Mouse (Mus musculus) left cerebral cortex, postnatal 36 days (tissue): Measurements from ENCODE around the gene Tiam1. TPM values are rescaled to one million over a fixed set of nuclear protein-coding genes. Genes with fewer than 3 reads are reported as not detected.

ENCODE experiments used
- DNase-seq, 2 experiments: peaks; one replicate each; pipeline ENCODE4 v3.0.0; 2021 to 2022; ENCODE audit warnings: low spot score in 2 of 2, mixed read lengths in 1 of 2
- intact Hi-C: fragments of 180-260 bp; cut with DNase I; formaldehyde crosslinking; loops from one replicate; pipeline ENCODE4 v1.15.1; 2025
- total RNA-seq, 2 experiments: library from RNA; stranded (reverse); gene quantifications; 2 replicates each; pipeline ENCODE4 v1.2.3; 2021

The Tiam1 gene
- total RNA-seq, 2 experiments from 2014 or later = 96.9 to 124 TPM

DNA sequence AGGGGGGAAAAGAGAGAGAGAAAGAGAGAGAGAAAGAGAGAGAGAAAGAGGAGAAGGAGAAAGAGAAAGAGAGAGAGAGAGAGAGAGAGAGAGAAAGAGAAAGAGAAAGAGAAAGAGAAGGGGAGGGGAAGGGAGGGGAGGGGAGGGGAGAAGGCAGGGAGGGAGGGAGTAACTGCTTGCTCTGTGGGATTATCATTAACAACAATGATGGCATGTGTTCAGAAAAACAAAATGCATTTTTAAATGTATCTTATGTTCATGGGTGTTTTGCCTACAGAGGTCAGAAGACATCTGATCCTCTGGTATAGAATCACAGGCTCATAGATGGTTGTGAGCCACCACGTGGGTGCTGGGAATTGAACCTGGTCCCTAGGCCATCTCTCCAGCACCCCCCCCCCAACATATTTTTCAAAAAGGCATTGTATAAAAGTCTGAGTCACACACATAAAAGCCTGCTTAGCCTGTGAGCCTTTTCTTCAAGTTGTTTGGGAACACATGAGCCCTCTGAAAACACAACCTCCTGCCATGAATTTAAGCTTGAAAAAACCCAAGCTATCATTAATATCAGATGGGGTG is 237.8 kb downstream of the Tiam1 start:
- DNase-seq = no peak
- intact Hi-C loops = no loop called here

DNA sequence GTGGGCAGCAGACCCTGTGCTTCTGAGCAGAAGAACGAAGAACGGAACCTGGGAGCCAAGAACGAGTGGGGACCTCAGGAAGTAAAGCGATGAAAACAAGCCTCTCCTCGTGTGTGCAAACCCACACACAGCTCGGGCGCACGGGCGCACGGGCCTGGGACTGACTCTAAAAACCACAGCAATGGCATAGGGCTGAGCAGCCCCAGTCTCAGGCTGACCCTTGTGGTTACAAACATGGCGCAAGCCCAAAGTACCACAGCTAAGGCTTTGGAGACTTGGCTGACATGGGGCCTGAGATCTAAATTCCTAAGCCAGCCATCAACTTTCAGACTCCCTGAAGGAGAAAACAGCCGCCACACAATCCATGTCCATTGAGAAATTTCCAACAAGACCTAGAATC is 239.4 kb downstream of the Tiam1 start:
- intact Hi-C loops = no loop called here
- no peak for DNase-seq

DNA sequence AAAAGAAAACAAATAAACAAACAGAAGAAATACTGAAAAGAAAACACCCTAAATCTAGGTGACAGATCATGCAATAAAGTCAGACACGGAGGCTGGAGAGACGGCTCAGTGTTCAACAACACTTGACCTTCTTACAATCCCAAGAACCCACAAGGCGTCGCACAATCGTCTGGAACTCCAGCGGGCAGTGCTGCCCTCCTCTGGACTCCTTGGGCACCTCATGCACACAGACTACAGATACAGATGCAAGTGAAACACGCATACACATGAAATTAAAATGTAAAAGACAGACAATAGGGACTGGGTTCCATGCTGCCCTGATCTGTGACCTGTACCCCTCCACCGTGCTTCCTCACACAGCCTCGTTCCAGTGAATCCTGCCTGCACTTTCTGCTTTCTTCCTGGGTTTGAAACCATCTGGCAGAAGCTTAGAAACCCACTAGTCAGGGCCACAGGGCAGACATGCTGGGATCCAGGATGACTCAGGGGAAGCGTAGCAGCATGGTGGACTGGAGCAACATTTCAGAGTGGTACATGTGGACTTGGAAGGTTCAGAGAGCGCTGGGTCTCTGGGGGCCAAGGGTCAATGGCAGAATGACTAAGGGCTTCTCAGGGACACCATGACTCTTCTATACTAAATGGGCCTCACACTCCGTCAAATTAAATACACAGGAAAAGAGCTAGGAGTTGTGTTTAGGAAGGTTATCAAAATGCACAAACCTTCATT is 240.8 kb downstream of the Tiam1 start:
- intact Hi-C loops = no loop called here

DNA sequence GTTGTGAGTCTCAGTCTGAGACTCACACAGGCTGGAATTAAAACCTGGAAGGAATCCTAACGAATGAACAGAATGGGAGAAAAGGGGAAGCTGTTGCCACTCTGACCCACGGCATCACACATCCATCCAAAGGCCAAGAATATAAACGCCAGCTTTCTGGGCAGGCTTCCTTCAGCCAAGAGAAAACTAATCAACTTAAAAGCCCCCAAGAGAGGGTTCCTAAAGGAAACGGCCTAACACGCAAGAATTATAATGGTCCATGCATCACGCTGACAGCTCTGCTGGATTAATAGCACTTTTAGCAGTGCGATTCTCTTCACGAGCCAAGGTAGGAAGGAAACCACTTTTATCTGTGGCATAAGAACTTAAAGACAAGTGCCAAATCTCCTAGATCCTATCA is 242.9 kb downstream of the Tiam1 start:
- intact Hi-C loops = no loop called here
- DNase-seq = no peak

More for the DNA sequence above, 240.8 kb downstream of the Tiam1 start:
- DNase-seq = no peak

DNA sequence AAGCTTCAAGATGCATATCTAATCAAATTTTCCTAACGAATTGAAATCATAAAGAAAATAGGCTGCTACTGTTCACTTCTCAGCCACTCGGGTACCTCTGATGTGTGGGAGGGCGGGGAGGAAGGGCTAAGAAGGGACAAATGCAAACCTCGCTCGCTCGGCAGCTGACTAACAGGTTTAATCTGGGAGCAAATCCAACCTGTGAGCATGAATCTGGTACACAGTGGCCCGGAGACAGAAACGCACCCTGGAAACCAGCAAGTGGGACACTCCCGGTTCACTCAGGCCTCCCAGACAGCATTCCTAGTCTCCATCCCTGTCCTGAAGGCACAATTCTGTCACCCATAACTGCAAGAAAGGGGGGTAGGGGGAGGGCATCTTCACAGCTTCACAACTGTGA is 244.4 kb downstream of the Tiam1 start:
- intact Hi-C loops = no loop called here
- DNase-seq = peak in 1 of 2 experiments; percentile 62

DNA sequence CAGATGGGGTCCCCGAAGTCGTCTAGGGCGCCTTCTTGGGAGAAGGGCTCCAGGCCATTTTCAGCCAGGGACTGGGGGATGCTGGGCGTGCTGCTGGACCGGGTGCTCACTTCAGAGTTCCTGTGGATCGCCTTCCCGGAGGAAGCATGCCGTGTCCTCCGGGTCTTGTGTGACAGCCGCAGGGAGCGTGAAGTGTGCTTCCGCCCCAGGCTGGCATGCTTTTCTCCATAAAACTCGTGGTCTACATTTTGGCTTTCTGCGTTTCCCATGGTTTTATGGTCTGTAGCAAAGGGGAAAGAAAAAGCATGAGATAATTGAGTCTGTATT is 245.3 kb downstream of the Tiam1 start:
- intact Hi-C loops = no loop called here
- DNase-seq = no peak

DNA sequence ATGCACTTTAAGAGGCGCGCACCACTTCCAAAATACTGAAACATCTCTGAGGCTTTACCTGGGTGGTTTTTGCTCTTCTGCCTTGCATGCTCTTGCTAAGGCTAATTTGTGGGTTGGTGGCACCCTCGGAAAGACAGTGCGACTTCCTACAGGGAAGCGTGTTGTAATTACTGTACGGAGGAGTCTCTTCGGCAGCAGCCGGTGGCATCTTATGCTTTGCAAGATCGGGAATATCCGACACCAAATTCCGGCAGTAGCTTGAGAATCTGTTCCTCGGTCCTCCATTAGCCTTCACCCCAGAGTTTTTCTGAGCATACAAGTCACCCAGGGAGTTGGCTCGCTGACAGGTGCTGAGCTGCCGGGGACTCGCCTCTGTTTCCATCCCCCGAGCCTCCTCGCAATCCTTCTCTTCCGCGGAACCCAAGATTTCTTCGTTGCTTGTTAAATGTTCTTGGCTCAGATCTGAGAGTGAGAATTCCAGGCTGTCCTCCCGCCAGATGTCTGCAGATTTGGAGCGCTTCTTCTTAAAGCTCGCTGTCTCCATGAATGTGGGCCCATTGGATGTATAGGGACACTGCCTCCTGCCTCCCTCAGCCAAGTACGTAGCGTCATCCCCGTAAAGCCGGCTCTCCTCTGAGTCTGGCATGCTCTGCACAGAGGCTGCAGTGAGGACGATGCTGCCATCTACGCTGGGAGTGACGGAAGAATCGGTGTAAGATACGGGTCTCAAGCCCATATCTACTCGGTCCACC is 245.8 kb downstream of the Tiam1 start:
- DNase-seq = peak; percentile 79 to 85
- intact Hi-C loops = no loop called here

DNA sequence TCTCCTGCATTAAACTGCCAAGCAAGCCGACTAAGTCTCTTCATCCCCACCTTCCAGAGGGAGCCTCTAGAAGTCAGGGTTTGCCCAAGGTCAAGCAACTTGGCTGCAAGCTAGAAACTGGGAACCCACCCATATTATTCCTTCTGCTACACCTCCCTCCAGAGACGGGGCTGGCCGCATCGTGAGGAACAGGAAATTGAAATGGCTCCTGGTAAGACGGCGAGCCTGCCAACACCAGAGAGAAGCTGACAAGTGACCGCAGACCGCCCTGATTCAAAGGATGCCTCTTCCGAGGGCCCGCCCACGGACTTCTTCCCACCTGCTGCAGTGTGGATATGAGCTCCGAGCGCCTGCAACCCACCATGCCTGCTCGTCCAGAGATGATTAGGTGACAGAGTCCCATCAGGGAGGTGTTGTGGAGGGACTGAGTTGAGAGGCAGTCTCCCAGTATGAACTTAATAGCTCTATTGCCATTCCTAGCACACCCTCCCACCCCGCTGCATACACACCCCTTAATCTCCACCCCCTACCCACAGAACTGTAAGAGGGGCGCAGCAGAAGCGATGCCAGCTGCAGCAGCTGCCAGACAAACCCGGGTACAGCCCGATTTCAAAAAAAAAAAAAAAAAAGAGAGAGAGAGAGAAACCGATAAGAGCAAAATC is 246.6 kb downstream of the Tiam1 start:
- DNase-seq = peak in 1 of 2 experiments; percentile 47
- intact Hi-C loops = no loop called here

DNA sequence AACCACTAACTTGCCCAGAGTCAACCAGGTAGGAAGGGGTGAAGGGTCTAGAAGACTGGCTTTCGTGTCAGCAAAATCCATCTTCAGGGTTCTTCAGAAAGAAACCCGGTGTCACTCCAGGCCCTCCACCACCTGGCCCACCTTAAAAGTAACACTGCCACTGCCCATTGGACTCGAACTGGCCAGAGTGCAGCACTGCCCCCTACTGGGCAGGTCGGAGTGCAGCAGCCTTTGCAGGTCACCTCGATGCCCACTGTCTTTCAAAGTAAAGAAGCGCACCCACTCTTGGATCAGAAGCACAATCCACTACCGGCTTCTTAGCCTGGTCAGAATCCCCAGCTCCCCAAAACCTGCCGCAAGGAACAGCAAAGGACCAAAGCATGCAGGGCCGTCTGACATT is 247.2 kb downstream of the Tiam1 start:
- intact Hi-C loops = no loop called here
- peak in 1 of 2 experiments; percentile 37 for DNase-seq

DNA sequence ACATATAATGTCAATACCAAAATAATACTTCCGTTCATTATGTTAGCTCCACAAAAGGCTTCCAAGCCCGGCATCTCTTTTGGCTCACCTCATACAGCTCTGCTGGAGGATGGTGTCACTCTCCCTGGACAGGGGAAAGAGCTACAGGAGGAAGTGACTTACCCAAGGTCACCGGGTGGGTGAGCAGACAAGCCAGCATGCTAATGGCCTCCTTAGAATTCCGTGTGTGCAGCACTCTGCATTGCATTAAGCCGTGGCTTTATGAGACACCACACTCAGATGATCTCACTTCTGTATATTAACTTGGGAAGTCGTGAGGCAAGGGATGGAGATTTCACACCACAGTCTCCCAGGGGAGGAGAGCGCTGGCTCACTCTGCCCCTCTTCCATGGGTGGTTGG is 248.3 kb downstream of the Tiam1 start:
- DNase-seq = no peak
- intact Hi-C loops = loop anchor here (2.0 kb wide), 1 partner anchor 14 kb away; no protein-coding TSS in a partner anchor

DNA sequence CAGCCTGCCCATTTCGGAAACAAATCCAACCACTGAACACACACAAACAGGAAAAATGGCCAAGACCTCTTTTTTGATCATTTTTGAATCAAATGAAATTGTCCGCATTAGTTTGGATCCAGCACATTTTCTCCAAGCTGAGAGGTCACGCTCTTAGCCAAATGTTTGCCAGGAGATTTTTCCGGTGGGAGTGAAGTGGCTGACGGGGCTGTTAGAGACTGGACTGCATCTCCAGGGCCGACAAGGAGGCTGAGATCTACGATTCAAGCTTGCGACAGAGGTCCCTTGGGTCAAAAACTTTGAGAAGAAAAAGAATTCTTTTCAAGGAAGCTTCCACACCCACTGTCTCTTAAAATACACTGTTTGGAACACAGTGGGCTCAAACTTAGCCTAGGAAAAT is 248.8 kb downstream of the Tiam1 start:
- intact Hi-C loops = loop anchor here (2.0 kb wide), 1 partner anchor 14 kb away; no protein-coding TSS in a partner anchor
- DNase-seq = no peak

DNA sequence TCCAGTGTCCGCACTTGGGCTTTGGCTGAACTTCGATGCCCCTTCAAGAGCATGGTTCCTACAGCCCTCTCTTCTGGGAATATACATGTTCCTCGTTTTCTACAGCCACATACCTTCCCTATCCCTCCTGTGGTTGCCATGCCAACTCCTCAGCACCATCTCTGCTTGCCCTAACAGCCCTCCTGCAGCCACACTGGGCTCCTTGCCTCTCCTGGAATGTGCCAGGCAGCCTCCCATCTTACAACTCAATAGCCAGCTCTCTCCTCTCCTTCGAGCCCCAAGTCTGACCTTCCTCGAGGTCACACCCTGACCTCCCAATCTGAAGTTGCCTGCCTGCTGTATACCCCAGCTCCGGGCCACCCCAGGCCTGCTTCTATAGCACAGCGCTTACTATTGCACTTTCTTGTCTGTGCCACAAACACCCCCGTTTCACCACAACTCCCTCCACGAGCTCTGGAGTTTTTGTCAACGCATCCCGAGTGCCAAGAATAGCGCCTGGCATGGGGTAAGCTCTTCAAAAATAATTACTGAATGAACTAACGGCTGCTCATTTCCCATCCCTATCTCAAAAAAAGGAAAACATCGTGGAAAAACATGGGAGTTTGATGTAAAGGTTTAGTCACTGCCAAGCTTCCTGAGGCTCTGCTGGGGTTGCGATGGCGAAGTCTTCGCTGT is 252.9 kb downstream of the Tiam1 start:
- DNase-seq = peak in 1 of 2 experiments; percentile 51

DNA sequence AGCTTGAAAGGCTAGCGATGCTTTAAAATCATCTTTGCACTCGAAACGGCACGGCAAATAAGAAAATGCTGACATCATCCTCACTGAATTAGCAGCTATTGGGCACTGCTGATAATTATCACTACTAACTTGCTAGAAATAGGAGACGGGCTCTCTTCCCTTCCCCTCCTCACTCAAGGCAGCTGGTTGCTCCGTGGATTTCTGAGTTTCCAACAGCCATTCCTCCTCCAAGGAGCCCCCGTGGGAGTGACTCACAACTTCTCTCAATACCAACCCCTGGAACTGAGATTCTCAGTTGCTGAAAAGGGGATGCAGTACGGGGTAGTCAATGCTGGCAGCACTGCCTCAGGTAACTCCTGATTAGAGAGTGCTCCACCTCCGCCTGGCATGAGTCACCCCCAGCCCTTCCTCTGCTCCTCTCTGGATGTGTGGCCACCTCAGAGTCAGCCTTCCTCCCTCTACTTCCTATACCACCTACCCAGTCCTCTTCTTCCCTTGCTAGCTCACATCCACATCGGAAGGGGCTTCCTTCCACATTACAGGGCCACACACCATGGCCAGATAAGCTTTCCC is 253.6 kb downstream of the Tiam1 start:
- intact Hi-C loops = no loop called here
- no peak for DNase-seq

More for the DNA sequence above, 252.9 kb downstream of the Tiam1 start:
- intact Hi-C loops = no loop called here

DNA sequence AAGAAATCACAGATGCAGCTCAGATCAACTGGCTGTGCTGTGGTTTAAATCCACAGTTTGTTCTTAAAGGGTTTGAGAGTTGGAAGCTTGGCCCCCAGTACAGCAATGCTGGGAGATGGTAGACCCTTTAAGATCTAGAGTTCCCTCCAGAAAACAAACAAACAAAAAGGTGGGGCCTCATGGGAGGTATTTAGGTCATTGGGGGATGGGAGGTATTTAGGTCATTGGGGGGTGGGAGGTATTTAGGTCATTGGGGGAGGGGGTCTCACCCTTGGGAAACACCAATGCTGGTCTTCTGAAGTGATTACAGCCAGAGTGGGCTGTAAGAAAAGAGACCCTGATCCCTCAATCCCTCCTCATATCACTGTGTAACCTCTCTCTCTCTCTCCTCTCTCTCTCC is 257.0 kb downstream of the Tiam1 start:
- intact Hi-C loops = no loop called here

DNA sequence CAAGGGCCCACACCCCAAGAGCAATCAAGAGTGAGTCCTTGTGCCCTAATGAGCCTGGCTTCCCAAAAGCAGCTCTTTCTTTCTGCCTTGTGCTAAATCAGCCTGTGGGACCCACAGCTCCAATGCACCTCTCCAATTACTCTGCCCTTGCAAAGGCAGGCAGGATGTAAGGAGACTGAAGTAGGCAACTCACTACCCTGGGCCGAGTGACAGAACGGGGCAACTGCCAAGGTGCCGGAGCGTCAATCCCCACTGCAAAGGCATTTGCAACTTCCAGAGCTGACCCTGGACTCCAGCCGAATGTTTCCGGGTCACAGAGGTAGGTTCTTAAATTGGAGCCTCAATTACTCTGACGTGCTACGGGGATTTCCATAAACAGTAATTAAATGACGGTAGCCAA is 257.9 kb downstream of the Tiam1 start:
- DNase-seq = no peak
- intact Hi-C loops = no loop called here

More for the DNA sequence above, 257.0 kb downstream of the Tiam1 start:
- DNase-seq = no peak

DNA sequence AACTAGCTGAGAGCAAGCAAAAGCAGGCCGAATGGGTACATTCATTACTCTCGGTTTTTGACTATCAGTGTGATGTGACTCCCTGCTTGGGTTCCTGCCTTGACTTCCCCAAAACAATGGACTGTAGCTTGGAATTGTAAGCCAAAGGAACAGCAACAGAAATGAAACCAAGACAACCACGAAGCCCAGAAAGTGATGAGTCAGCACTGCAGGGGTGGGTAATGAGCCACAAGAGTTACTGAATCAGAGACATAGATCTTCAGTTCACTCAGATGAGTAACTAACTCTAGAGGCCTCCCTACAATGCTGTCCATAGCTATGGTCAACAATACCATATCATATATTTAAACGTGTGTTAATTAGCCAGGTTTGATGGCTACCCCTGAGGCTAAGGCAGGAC is 259.7 kb downstream of the Tiam1 start:
- no peak for DNase-seq
- intact Hi-C loops = no loop called here

DNA sequence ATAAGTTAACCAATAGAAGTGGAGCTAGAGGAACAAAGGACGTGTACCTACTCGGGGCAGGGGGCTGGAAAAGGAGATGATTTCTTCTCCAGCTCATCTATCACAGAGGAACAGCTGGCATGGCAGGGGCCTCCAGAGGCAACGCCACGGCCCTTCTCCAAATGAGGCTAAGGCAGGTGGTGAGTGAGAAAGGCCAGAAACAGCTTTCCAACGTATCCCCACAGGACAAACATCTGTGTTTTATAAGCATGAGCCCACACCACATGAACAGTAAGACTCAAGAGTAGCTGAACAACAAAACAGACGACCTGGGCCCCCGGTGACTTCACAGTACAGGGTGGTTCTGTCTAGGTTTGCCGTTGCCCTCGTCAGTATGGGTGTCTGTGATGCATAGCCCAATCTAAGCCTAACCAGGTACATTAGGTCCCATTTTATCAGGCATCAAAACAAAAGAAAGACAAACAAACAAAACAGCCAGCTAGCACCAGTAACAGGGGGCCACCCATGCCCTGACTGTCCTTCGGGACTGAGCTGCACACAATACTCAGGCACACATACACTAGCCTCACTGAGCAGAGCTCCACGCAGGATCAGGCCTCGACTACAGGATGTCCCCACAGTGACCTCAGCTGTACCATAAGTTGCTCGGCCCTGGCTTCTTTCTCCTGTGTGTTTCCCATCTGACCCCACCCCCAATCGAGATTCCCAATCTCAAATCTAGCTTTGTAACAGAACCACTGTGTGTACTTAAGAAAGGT is 260.9 kb downstream of the Tiam1 start:
- intact Hi-C loops = no loop called here
- DNase-seq = no peak

DNA sequence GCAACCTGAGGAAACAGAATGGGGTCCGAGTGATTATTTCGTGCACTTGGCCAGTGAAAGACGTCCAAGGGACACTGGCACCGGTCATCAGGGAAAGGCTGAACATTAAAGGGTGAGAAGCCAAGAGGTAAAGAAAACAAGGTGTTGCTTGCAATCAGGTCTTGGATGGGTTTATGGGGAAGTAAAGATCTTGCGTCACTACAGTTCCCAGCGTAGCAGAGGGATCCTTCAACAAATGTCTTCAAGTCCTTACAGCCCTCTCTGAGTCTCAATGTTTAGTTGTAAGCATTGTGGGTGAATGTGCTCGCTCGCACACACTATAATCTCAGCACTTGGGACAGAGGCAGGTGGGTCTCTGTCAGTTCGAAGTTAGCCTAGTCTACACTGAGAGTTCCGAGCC is 266.4 kb downstream of the Tiam1 start:
- intact Hi-C loops = no loop called here
- DNase-seq = no peak

DNA sequence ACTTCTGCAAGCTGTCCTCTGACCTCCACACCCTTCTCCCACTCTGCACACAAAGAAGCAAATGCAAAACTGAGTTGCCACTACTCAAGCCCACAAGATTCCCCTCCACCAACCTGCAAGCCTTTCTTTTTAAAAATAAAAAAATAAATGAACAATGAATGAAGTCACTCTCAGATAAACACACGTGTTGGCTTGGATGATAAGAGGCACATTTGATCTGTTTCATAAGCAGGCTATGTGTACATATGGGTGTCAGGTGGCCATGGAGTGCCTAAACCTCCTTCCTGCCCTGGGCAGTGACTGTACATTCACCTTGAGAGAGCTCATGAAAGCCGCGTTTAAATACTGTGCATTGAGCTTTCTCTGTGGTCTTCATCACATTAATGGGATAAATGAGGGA is 267.5 kb downstream of the Tiam1 start:
- intact Hi-C loops = no loop called here
- DNase-seq = no peak
